Mouse (Mus musculus): ENCODE data around the gene Sdad1. TPM values are rescaled to one million over a fixed set of nuclear protein-coding genes. Genes with fewer than 3 reads are reported as not detected.
A peak's percentile ranks its signal among the peaks of the same experiment; 100 is the strongest.

Gene Sdad1
- total RNA-seq, 2 experiments from 2014 or later = 15.5 to 17.7 TPM

DNA sequence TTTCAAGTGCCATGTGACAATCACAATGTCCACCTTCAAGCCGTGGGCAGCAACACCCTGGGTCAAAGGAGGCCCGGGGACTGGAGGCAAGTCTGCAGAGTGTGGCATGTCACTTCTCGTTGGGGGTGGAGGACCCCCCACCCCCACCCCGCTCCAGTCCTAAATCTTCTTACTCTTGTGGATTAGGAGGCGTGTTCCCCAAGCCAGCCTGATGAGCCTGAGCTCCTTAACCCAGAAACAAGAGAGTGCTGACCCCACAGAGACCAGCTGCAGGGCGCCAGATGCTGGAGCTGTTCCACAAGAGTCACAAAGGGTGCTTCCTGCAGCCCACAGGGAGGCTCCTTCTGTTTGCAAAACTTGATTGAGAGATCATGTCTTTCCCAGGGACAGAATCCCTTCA, 54.1 kb downstream of the Sdad1 start, which contains the start of gene Ppef2:
Gene Ppef2 (minus strand): TSS at position 61 of the 400 bp plus-strand sequence.
- DNase-seq = no peak
- intact Hi-C loops (cut with DNase I) = no loop called here
- Histone ChIP-seq H3K4me3 (no peak within 1 kb of the TSS), H3K27ac (no peak within 1 kb of the TSS)
- TF ChIP-seq CTCF (IDR thresholded peaks at IDR 0.05) = no peak

DNA sequence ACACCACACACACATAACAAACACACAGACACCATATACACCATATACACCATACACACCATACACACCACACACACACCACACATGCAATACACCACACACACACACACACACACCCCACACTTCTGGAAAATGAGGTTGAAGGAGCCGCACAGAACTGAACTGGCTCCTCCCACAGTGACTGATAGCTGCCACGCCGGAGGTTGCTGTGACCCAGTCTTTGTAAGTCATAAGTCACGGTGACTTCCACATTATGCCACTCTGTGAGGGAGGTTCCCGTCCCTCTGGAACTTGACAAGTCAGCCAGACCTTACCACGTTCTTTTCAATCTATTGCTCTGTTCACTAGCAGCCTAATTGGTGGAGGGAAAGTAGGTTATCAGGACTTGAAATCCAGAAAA, 55.8 kb downstream of the Sdad1 start:
- no peak overlapping the region for H3K27ac ChIP-seq
- DNase-seq = no peak
- TF ChIP-seq CTCF (IDR thresholded peaks at IDR 0.05) = no peak
- intact Hi-C loops (cut with DNase I) = no loop called here
- no peak overlapping the region for H3K4me3 ChIP-seq

DNA sequence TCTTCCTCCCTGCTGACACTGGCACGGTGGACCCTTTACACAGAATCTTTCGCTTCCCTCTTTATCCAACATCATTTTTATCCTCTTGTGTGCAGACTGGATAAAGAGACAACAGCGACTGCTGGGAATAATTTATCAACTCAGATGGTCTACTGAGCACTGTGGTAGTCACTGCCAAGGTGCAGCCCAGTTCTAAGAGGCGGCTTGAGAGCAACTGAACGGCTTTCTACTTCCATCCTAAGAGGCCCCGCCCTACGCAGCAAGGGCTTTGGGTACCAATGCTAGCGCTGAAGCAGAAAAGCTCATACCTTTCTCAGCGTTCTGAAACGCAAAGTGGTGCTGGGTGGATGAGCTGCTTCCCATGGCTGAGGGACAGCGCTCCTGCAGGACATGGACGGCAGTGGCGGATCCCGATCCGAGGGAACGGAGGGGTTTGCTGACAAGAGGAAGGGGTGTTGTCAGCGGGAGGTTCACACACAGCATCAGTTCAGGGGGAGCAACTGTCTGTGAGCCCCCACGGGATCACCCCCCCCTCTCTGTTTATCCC, 57.4 kb downstream of the Sdad1 start:
- TF ChIP-seq CTCF (IDR thresholded peaks at IDR 0.05) = no peak
- DNase-seq = no peak
- Histone ChIP-seq H3K4me3 (no peak overlapping the region), H3K27ac (no peak overlapping the region)
- intact Hi-C loops (cut with DNase I) = no loop called here

DNA sequence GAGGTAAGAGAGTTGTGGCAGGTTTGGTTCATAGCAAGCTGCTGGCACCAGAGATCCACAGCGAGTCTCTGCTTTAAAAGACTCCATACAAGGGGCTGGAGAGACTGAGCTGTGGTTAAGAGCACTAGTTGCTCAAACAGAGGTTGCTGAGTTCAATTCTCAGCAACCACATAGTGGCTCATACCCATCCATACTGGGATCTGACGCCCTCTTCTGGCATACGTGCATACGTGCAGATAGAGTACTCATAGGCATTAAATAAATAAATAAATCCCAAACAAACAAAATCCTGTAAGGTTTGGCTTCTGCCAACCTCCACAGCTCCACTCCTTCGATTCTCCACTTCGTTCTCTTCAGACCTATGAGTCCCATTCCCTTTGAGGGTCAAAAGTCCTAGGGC, 58.2 kb downstream of the Sdad1 start:
- no peak for TF ChIP-seq CTCF (IDR thresholded peaks at IDR 0.05)
- intact Hi-C loops (cut with DNase I) = no loop called here
- Histone ChIP-seq H3K4me3 (no peak overlapping the region), H3K27ac (no peak overlapping the region)
- DNase-seq = no peak

DNA sequence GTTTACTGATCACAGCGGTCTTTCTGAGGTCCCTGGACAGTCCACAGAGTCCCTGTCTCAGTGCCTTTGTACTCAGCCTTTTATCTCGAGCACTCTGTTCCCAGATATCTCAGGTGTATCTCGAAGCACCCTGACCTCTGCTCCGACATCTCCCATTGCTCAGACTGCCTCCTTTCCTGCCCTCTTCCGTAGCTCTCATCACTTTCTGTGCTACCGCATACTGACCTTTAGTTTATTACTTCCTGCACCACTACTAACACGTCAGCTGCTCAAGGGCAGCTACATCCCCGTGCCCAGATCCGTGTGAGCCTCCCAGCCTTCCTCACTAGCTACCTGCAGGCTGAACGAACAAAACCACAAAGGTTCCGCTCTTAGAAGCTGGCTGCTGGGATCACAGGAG, 61.7 kb downstream of the Sdad1 start:
- TF ChIP-seq CTCF (IDR thresholded peaks at IDR 0.05) = no peak
- no peak for DNase-seq
- no peak overlapping the region for H3K27ac ChIP-seq
- H3K4me3 ChIP-seq = no peak overlapping the region
- intact Hi-C loops (cut with DNase I) = no loop called here

DNA sequence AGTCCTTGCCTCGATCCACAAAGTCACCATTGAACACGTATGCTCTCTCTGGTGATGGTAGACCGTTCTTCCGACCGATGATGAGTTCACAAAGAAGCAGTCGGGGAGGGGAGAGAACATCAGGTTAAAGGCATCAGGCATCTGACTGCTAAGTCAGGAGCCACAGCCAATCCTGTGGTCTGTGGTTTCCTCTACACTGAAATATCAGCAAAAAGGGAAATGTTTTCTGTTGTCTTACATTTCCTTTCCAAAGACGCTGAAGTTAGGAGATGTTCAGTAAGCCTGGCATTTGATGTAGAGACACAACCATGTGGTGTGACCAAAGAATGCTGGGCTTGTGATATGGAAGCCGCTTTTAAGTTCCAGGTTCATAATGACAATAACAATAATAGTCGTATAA, 64.8 kb downstream of the Sdad1 start:
- H3K27ac ChIP-seq = no peak overlapping the region
- intact Hi-C loops (cut with DNase I) = no loop called here
- no peak for TF ChIP-seq CTCF (IDR thresholded peaks at IDR 0.05)

DNA sequence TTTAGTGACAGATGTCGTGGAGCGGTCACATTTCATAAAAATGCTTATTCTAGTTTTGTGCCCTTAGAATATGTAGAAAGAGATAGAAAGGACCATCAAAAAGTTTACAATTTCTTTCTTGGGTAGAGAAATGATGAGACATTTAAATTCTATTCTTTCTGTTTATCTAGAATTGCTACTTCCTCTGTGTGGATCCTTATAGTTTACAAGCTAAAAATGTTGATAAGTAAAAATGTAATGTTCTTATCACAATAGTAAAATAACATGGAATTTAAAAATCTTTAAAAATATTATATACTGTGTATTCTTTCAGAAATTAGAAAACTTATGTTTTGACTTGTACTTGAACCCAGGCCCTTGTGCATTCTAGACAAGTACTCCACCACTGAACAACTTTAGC, 65.4 kb downstream of the Sdad1 start:
- H3K4me3 ChIP-seq = no peak overlapping the region
- TF ChIP-seq CTCF (IDR thresholded peaks at IDR 0.05) = no peak
- no peak for DNase-seq
- H3K27ac ChIP-seq = no peak overlapping the region
- intact Hi-C loops (cut with DNase I) = no loop called here

More for the DNA sequence above, 64.8 kb downstream of the Sdad1 start:
- H3K4me3 ChIP-seq = no peak overlapping the region
- no peak for DNase-seq

DNA sequence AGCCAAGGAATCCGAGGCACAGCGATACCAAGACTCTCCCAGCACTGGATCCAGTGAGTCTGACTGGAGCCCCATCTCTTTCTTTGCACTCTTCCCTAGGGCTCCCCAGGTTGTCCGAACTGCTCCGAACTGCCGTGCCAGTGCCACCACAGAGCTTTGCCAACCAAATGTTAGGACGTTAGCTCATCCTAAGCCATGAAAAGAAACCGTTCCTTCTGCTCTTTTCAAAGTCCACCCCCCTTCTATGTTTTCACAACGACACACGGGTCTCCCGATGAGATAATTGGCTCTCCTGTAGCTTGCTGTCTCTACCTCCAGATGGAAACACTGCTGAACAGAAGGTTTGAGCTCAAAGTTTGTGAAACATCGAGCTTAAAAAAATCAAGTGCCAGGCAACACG, 69.5 kb downstream of the Sdad1 start:
- intact Hi-C loops (cut with DNase I) = no loop called here
- TF ChIP-seq CTCF (IDR thresholded peaks at IDR 0.05) = no peak
- DNase-seq = no peak
- no peak overlapping the region for H3K27ac ChIP-seq
- no peak overlapping the region for H3K4me3 ChIP-seq

DNA sequence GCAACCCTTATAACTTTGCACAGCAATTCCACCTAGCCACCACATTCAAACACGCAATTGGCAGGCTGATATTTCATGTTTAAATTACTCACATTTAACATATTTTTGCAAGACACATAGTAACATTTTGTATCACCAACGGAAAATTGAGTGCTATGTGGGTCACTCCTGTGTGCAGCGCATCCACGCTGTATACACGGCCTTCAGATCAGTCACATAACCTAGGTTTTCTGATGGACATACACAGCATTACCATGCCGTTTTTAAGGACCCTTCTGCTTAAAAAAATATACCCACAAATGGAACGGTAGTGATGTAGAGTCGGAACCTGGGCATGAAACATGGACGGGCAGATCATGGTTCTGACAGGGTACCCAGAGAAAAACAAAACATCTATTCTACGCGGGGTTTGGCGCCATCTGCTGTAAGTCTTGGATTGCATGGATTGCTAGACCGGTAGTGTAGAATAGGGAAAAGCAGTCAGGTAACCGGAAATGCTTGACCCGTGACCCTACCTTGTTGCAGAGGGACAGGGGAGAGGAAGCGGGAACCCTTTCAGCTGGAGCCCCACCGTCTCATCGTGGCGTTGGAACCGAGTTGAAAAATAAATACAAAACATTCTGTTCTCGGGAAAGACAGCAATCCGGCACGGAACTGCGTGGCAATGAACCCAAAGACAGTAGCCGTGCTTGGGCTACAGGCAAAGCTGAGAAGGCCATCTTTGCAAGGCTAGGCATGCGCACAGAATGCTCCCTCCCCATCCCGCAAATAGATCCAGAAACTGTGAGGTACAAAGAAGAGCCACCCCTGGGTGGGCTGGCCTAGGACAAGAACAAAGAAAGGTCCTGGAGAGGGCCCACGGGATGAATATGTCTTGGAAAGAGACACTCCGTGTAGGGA, 70.7 kb downstream of the Sdad1 start:
- TF ChIP-seq CTCF (IDR thresholded peaks at IDR 0.05) = peak; percentile 74
- Histone ChIP-seq H3K27ac (no peak overlapping the region), H3K4me3 (peak overlapping the region; percentile 37)
- intact Hi-C loops (cut with DNase I) = loop anchor here (5.0 kb wide), 1 partner anchor 42 kb away; no protein-coding TSS in a partner anchor
- peak; percentile 62 for DNase-seq

DNA sequence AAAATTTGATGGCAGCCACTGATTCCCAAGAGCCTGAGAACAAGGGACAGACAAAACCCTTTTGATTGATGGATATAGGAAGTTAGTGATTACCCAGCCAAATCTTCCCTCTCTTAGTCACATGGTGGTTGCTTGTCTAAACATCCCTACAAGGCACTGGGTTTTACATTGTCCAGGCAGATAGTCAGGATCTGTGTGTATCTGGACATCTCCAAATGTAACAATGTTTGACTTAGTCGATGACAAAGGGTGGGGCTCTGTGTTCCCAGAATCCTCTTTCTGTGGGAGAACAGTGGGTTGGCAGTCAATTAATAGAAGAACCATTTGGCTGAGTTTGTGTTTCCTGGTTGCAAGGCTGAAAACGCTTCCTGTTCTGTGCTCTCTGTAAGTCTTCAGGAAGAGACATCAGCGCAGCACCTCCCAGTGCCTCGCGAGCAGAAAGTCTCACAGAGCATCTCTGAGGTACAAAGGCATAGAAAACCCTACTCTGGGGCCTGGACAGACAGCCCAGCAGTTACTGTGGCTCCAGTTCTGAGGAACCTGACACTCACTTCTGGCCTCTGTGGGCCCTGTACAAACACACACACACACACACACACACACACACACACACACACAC, 75.2 kb downstream of the Sdad1 start:
- TF ChIP-seq CTCF (IDR thresholded peaks at IDR 0.05) = no peak
- intact Hi-C loops (cut with DNase I) = loop anchor here (5.0 kb wide), 1 partner anchor 38 kb away; no protein-coding TSS in a partner anchor

More for the DNA sequence above, 75.2 kb downstream of the Sdad1 start:
- no peak for DNase-seq
- Histone ChIP-seq H3K27ac (no peak overlapping the region), H3K4me3 (no peak overlapping the region)

Other genes with a start within 250 kb of the Sdad1 start
- gene G3bp2, start 226.8 kb downstream of the Sdad1 start, total RNA-seq (2021) = 10 to 100 TPM; 49.1 to 73.5 TPM
- 10 to 100 TPM; 63.2 to 72.3 TPM for gene Uso1, start 172.5 kb downstream of the Sdad1 start, total RNA-seq (2021)
- not detected for gene U90926, start 95.1 kb downstream of the Sdad1 start, total RNA-seq (2021)
- not detected for gene Ppef2, start 54.2 kb downstream of the Sdad1 start, total RNA-seq (2021)
- 1 to 10 TPM; 5.5 to 8.5 TPM for gene Naaa, start 32.3 kb downstream of the Sdad1 start, total RNA-seq (2021)
- gene Cxcl9, start 17.6 kb upstream of the Sdad1 start, total RNA-seq (2021) = under 1 TPM; 0.10 to 0.45 TPM
- 100 to 1,000 TPM; 394 to 399 TPM for gene Art3, start 21.3 kb upstream of the Sdad1 start, total RNA-seq (2021)
- gene Cxcl10, start 38.4 kb upstream of the Sdad1 start, total RNA-seq (2021) = not detected
- 10 to 100 TPM in 1 of 2 experiments, 1 to 10 TPM in 1; 8.9 to 12.5 TPM for gene Nup54, start 124.7 kb upstream of the Sdad1 start, total RNA-seq (2021)
- gene Scarb2, start 196.4 kb upstream of the Sdad1 start, total RNA-seq (2021) = 10 to 100 TPM; 61.7 to 78.6 TPM
- not detected for gene Fam47e, start 244.6 kb upstream of the Sdad1 start, total RNA-seq (2021)